Mouse (Mus musculus) liver, adult 2 months (tissue): ENCODE data around the gene Card14.

Experiments used
- CTCF ChIP-seq: fragments of 200-500 bp; IDR thresholded peaks from 2 replicates; pipeline ENCODE4 v1.5.1; 2011; ENCODE audit warnings: low read depth, low read length, control low read depth
- POLR2A ChIP-seq: fragments of 200-500 bp; IDR thresholded peaks from 2 replicates; pipeline ENCODE4 v1.6.1; 2011; ENCODE audit warnings: low read length, control low read depth; ENCODE audit not compliant: insufficient read depth; ENCODE audit errors: extremely low read depth

DNA sequence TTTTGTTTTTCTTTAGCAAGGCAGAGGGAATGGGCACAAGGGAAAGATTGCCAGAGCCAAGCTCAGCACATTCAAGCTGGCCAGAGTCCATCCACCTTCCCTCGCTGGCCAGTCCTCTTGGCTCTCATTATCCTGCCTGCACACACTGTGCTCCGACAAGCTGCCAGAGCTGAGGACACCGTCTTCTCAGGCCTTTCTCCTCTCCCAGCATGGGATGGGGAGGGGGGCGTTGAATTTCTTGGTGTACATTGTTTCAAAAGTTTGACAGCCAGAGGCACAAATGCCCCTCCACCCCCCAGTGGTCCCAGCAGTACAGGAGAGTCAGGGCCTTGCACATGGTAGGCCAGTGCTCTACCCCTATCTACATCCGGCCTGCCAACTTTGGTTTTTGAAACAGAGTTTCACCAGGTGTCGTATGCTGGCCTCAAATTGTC, 40.3 kb upstream of the Card14 start:
- TF ChIP-seq CTCF (no peak), POLR2A (no peak)
